Mouse (Mus musculus): ENCODE data around the gene Ttc28.

Gene Ttc28

GRCm38 (mm10) chr5:111133754-111134153 is 254.2 kb downstream of the Ttc28 start:
- DNase-seq (ENCODE audit: low read depth), result no peak

GRCm38 (mm10) chr5:111137283-111137682 is 257.7 kb downstream of the Ttc28 start:
- no peak for DNase-seq (ENCODE audit: low read depth)

GRCm38 (mm10) chr5:111137742-111138141 is 258.1 kb downstream of the Ttc28 start:
- DNase-seq (ENCODE audit: low read depth), result no peak

- no peak for DNase-seq (ENCODE audit: low read depth)
These were observed 258.7 kb downstream of the Ttc28 start for GRCm38 (mm10) chr5:111138239-111138833.

- no peak for DNase-seq (ENCODE audit: low read depth)
These were observed 259.4 kb downstream of the Ttc28 start for GRCm38 (mm10) chr5:111138927-111139565.

GRCm38 (mm10) chr5:111139622-111140021 is 260.0 kb downstream of the Ttc28 start:
- no peak for DNase-seq (ENCODE audit: low read depth)

- no peak for DNase-seq (ENCODE audit: low read depth)
These were observed 261.7 kb downstream of the Ttc28 start for GRCm38 (mm10) chr5:111141139-111141885.

- no peak for DNase-seq (ENCODE audit: low read depth)
These were observed 263.2 kb downstream of the Ttc28 start for GRCm38 (mm10) chr5:111142837-111143236.

- DNase-seq (ENCODE audit: low read depth), result no peak
These were observed 264.8 kb downstream of the Ttc28 start for GRCm38 (mm10) chr5:111144411-111144810.

- no peak for DNase-seq (ENCODE audit: low read depth)
These were observed 271.0 kb downstream of the Ttc28 start for GRCm38 (mm10) chr5:111150581-111150980.

GRCm38 (mm10) chr5:111151882-111152759 is 272.5 kb downstream of the Ttc28 start:
- no peak for DNase-seq (ENCODE audit: low read depth)

- no peak for DNase-seq (ENCODE audit: low read depth)
These were observed 275.0 kb downstream of the Ttc28 start for GRCm38 (mm10) chr5:111154586-111154985.

GRCm38 (mm10) chr5:111155271-111155670 is 275.7 kb downstream of the Ttc28 start:
- no peak for DNase-seq (ENCODE audit: low read depth)

GRCm38 (mm10) chr5:111155928-111156327 is 276.3 kb downstream of the Ttc28 start:
- no peak for DNase-seq (ENCODE audit: low read depth)

GRCm38 (mm10) chr5:111158266-111158665 is 278.7 kb downstream of the Ttc28 start:
- no peak for DNase-seq (ENCODE audit: low read depth)

- no peak for DNase-seq (ENCODE audit: low read depth)
These were observed 280.2 kb downstream of the Ttc28 start for GRCm38 (mm10) chr5:111159628-111160321.

- no peak for DNase-seq (ENCODE audit: low read depth)
These were observed 281.7 kb downstream of the Ttc28 start for GRCm38 (mm10) chr5:111161146-111161930.

- DNase-seq (ENCODE audit: low read depth), result no peak
These were observed 283.3 kb downstream of the Ttc28 start for GRCm38 (mm10) chr5:111162857-111163256.

GRCm38 (mm10) chr5:111163377-111163776 is 283.8 kb downstream of the Ttc28 start:
- DNase-seq (ENCODE audit: low read depth), result no peak

- no peak for DNase-seq (ENCODE audit: low read depth)
These were observed 284.8 kb downstream of the Ttc28 start for GRCm38 (mm10) chr5:111164348-111164920.
